Mouse (Mus musculus) c-Kit-positive CD71-positive TER-119-positive erythroid progenitor cells, embryonic 14.5 days (primary cell): ENCODE results near the gene Msh4.
"Not testable (repeated sequence)": the region's sequence is repeated elsewhere in the genome, so short reads cannot be mapped to it uniquely, and the experiment has no call there.

Experiments used
- DNase-seq: peaks from one replicate; pipeline ENCODE4 v3.0.0-alpha.2; 2013; ENCODE audit warnings: low spot score

Gene Msh4

DNA sequence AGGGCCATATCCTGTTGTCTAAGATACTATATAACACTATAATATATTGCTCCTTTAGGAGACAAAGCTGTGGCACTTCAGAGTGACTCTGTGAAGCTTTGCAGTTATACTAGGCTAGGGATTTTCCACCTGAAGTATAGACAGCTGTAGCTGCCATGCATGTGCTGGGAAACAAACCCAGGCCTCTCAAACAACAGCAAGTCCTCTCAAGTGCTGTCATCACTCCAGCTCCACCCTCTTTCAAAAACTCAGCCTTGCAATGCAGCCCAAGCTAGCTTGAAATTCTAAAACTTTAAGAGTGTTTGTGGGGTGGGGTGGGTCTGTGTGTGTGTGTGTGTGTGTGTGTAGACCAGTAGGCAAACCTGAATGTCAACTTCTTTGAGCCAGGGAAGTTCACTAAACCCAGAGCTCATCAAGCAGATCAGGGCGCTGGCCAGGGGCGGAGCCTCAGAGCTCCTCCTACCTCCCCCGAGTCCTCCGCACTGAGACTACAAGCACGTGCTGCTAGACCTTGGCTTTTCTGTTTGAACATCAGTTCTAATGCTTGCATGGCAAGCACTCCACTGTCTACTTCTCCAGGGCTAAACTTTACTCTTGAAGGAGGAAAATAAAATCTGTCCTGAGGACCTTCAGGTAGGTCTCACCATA is 56.4 kb downstream of the Msh4 start:
- DNase-seq = peak; percentile 81

DNA sequence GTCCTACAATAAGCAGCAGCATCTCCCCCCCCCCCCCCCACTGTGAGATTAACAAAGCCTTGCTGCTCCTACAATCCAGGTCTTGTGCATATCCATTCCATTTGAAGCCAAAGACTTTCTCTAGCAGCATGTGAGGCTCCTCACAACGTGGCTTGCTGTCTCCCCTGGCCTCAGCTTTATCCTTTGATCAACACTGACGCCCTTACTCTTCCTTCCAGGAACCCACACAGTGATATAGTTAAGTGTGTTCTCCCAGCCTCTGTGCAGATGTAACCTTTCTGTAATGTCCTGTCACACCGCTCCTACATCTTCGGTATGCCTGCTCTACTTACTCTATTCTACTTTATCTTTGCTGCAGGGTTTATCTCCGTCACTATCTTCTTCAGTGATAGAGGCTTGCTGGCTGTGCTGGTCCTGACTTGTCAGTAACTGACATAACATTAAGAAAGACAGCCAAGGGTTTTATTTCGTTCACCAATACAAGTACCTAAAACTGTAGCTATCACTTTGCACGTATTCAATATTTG is 58.7 kb downstream of the Msh4 start:
- DNase-seq = no peak

DNA sequence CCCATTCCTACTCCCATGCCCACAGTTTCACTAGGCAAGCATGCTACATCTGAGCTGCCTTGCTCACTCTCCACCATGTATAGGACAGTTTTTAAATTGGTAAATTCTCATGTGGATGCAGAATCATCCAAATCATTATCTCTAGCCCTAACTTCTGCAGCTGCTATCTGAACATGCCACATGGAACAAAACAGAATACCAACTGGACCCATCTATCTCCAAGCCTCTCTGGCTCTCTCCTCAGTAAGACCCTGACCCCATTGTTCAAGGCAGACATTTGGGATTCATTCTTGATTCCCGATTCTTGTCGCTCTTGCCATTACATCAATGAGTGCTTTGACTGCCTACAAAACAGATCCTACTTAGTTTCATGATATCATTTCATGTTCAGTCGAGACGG is 59.8 kb downstream of the Msh4 start:
- DNase-seq = no peak

DNA sequence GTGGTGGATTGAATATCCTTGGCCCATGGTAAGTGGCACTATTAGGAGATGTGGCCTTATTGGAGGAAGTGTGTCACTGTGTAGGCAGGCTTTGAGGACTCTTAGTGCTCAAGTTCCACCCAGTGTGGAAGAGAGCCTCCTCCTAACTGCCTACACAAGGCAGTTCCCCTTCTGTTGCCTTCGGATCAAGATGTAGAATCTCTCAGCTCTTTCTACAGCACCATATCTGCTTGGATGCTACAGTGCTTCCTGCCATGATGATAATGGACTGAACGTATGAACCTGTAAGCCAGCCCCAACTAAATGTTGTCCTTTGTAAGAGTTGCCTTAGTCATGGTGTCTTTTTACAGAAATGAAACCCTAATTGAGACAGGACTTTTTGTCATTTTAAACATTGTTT is 60.4 kb downstream of the Msh4 start:
- DNase-seq = no peak

DNA sequence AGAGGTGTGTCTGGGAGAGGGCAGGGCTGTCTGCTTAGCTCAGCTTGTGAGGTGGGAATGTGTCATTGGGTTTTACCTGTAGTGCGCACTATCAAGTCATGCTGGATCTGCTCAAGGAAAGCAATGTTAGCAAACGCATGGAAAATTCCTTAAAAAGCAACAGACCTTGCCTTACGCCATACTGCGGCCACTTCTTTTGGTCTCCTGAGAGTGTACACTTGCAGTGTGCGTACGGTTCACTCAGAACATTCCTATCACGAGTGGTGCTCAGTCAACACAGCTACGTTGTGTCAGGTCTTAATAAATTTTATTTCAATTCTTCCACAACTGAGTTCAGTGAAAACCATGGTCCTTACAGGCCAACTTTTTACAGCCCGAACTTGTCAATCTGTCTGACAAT is 61.2 kb downstream of the Msh4 start:
- DNase-seq = no peak

DNA sequence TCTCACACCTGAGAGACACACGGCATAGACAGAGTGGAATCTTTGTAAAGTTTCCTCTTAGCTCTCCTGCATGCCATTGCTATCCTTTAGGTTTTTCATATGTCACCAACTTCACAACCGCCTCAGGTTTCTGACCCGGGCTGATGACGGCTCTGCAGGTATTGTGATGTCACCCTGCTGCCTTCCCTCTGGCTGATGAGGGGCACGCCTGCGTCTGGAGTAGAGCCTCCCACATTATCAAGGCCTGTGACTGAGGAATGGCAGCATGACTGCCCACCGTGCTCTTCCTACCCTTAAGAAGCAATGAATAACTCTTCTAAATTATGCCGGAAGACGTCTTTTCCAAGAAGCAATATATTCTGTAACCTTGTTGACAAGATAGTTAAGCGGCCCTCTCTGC is 61.9 kb downstream of the Msh4 start, which contains the start of gene Asb17:
Asb17 (plus strand) TSS at position 180 of the 400 bp plus-strand sequence.
- no peak for DNase-seq

DNA sequence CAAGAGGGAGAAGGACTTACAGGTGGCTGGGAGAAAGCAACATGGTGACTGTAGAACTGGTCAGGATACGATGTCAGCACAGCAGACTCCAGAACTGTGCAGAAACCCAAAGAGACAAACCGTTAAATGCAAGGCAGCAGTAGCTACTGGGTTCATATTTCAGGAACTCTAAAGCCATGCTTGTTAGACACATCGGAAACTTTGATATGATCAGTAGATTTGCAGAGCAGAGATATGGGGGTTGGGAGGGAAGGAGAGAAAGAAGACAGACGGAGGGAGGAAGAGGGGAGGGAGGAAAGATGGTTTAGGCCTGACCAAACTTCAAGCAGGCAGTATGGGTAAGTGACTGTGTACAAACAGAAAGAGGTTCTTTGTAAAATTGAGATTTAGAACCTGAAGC is 68.3 kb downstream of the Msh4 start:
- no peak for DNase-seq

DNA sequence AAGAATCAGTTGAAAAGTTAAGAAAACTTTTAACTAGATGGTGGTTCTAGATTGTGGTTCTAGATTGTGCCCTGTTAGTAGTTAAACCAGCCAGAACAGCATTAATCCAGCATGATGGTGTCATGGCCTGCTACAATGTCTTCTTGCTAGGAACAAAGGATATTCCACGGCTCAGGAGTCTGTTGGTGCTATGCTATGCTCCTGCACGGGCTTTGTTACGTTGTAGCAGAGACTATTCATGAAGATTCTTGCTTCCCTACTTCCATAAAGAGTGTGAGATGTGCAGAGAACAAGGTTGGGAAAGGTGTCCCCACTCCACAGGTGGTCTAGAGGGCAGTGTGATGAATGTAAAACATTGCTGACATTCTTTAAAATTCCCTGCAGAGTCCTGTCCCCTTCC is 69.6 kb downstream of the Msh4 start:
- no peak for DNase-seq

DNA sequence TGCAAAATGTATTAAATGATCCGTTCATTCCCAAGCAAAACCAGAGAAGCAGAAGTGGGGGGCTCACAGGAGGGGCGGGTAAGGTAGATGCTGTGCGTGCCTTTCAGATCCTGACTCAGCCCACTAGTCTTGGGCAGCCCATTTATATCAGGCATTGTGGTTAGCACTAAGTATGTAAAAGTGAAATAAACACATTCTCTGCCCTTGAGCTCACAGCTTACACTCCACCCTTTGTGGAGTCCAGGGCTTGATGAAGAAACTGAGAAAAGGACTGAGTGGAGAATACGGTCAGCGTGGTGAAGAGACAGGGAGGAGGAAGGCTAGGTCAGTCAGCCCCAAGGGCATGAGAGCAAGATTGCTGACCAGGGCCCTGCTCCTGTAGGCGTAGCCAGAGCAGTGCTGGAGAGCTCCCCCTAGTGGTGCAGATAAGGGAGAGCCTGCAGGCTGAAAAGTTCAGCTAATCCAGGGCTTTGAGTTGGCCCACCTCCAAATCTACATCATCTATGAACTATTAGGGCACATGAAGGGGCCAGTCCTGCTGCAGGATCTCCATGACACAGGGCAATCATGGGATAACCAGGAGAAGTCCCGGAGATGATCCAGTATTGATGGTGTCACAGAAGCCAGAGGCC is 70.4 kb downstream of the Msh4 start:
- DNase-seq = peak; percentile 81

DNA sequence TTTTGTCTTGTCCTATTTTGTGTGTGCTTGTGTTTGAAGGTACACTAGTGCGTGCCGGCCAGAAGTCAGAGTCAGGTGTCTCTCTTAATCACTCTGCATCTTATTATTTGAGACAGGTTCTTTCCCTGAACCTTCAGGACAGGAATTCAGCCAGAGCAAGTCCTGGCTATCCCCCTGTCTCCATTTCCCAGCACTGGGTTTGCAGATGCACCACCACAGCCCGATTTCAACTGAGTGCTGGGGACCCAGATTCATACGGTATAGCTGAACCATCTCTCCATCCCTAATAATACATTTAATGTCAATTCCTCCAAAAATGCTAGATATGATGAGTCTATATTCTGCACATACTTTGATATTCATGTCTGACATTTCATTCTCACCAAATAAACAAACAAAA is 71.9 kb downstream of the Msh4 start:
- DNase-seq = no peak

DNA sequence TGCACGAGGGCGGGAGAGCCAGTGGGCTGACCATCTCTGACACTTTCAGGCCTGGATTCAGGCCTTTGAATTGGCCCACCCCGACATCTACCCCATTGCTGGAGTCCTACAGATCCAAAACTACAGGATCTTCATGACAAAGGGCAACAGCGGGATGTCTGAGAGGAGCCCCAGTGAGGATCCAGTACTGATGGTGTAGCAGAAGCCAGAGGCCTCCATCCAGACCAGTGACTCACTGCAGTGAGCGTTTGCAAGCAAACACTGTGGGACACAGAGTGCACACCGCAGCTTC is 73.3 kb downstream of the Msh4 start:
- DNase-seq = no peak

DNA sequence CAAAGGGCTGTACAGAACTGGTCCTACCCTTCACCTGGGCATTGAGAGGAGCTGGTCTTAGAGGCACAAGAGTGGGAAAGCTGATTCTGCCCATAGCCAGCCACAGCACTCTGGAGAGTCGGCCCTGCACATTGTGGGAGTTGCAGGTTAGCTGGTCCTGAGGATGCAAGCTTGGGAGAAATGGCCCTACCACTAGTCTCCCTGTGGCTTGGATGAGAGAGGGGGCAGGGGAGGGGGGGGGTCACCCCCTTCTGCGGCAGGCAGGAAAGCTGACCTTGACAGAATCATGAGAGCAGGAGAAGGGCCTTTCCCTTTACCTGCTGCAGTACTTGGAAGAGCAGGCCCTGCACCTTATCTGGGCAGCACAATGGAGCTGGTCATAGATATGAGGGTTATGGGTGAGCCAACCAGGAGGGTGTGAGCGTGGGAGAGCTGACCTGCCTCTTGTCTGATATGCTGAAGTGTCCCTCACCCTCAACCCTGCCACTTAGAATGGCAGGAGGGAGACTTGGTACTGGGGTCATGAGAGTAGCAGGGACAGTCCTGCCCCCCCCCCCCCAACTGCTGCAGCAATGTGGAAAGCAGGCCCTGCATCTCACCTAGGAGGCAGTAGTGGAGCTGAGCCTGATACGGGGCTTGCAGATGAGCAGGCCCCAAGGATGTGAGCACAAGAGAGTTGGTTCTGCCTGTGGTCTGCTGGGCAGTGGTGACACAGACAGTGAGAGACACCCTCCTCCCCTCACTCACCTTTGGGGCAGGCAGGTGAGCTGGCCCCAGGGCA is 73.9 kb downstream of the Msh4 start:
- DNase-seq = peak; percentile 81

DNA sequence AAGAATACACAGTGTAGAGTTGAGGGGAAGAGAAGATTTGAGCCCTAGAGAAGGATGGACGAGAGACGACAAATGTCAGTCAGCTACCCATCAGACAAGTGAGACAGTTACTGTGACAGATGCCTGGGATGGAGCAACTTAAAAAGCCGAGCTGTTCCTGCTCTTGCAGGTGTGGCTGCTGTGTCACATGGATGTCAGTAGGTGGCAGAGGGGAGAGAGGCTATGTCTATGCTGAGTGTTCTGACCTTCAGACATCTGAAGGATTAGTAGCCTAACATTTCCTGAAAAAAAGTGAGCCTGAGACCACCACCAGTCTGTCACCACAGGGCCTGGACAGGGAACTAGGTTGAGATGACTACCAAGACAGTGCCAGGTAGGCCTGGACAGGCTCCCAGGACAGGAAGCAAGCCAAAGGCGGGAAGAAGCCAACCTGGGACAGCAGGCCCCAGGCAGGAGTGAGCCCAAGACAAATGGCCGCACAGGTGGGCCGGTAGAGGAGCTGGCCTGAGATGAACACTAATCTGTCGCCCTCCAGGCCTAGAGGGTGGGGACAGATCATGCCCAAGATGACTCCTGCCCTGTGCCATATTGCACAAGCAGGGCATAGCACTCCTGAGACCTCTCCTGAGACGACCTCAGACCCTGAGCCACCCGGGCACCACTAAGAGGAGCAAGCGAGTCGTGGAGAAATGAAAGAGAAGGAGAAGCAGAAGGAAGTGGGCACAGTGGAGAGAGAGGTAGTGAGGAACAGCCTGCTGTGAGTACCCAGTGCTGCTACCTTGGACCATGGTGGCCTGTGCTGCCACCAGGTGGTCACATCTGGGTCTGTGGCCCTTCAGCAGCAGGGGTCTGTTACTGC is 74.7 kb downstream of the Msh4 start:
- no peak for DNase-seq

DNA sequence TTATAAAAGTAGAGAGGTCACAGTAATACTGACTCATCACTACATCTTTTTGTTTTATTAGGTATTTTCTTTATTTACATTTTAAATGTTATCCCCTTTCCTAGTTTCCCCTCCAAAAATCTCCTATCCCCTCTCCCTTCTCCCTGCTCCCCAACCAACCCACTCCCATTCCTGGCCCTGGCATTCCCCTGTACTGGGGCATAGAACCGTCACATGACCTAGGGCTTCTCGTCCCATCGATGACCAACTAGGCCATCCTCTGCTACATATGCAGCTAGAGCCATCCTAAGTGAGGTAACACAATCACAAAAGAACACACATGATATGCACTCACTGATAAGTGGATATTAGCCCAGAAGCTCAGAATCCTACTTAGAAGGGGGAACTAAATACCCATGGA is 76.2 kb downstream of the Msh4 start:
- not testable (repeated sequence) for DNase-seq

DNA sequence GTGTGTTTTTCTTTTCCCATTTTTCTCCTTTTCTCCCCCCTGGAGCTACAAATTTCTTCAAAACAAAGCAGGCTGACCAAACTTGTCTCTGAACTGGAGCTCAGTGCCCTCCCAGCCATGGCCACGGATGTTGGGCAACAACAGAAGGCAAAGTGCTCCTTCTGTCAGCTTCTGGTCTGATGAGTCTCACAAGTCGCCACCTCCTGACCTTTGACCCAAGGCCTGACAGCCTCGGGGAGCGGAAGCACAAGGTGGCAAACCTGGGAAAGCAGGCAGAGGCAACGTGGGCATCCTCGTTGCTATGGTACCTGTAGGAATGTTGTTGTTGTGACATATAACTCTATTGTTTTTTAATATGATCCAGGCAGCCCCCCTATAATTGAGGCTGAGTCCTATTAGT is 79.3 kb downstream of the Msh4 start:
- no peak for DNase-seq

DNA sequence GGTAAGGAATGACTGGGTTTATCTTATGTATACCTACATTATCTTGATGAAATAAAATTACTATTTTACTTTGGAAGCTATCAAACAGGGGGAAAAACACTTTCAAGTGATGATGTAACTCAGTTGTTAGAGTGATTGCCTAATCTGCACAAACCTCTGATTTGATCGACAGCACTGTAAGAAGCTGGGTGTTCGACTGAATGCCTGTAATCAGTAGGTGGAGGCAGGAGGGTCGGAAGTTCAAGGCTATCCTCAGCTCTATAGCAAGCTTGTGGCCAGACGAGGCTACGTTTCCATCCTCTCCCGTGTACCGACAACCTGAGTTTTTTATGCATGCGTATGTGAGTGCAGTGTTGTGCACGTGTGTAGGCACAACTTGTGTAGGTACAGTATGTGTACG is 80.7 kb downstream of the Msh4 start:
- no peak for DNase-seq

DNA sequence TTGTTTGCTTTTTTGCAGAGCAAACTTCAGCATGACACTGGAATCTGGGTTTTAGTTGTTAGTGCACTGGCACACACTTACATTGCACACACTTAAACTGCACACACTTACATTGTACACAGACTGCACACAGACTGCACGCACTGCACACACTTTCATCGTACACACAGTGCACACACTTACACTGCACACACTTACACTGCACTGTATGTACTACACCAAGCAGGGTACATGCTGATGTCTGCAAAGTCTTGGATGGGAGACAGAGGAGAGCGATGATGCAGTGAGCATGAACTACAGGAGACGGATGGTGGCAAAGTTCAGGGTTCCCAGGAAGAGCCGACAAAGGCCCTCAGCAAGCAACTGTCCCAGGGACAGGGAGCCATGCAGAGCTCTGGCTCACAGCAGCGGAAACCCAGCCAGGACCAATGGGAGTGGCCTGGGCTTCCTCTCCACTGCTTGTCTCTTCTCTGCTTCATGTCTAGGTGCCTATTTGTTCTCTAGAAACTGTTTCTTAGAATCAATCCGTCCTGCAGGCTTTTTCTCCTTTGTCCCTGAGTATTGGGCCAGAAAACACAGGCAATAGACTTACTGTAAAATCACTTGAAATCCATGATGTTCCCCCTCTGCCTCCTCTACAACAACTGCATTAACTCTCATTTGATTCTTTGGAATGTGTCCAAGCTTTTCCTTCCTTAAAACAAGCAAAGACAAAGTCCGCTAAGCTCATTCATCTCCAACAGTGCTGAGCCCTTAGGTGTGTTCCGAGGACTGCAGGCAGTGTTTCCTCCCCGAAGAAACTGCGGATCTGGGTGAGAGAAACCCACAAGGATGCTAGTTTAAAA is 82.0 kb downstream of the Msh4 start:
- no peak for DNase-seq

DNA sequence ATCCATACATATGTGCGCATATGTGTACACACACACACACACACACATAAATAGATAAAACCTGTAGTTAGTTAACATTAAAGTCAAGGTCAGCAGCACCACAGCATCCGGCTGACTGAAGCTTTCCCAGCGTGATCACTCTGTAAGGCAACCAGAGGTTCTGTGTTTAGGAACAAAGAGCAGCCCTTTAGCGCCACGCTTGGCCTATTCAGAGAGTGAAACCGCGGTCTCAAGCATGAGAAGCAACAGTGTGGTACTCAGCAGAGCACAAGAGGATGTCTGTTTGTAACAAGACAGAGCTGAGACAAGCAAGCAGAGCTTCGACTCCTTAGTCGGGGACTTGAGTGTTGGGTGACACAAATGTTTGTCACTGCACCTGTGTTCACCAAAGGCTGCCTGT is 86.5 kb downstream of the Msh4 start:
- no peak for DNase-seq

DNA sequence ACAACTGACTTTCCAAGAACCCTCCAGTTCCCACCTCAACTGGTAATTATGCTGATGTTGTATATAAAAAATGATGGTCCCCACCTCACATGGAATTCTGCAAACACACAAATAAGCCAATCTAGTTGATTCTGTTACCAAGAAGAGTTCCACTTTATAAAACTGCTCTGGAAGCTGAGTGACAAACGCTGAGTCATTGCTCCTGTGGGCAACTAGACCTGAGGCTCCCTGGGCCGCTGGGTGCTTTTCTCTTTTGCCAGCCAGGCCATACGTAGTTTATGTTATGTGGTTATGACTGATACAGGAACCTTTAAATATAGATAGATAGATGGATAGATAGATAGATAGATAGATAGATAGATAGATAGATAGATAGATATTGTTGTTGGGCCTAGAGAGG is 87.2 kb downstream of the Msh4 start:
- DNase-seq = no peak

DNA sequence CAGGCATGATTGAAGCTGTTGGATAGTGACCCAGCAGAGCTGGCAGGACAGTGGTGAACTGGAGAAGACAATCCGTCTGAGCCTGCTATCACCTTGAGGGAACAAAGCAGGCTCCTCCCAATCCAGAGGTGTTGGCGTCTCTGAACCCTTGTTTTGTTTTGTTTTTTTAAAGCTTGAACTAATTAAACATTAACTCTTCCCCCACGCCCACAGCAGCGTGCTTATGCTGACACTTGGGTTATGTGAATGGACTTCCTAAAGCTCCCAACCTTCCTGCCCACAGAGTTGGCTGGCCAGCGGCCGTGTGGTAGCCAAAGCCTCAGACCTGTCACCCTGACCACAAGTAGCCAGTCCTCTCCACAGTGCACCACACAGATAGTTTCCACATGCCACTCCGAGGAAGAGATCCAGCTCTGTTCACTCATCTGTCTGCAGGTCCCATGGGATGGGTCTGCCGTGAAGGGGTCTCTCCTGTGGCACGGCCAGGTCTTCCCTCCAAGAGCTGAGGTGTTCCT is 88.5 kb downstream of the Msh4 start:
- DNase-seq = no peak

DNA sequence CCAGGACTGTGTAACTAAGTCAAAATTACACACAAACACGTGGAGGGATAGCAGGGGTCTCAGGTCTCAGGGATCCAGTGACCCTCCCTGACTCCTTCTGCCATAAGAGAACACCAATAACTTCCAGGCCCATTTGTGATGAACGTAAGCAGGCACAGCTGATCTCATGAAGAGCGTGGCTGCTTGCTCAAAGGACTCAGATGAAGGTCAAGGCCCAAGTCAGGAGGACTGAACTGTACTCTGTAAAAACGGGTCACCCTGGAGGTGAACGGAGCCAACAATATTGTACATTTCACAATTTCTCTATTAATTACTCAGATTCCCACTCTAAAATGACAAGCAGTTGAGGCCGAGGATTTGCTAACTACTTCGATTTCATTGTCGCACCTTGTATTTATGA is 91.9 kb downstream of the Msh4 start:
- no peak for DNase-seq
